Mouse (Mus musculus) cerebellum, adult (tissue): ENCODE results near the gene Sergef.

ENCODE experiments used
- ATAC-seq: cut with Nextera tagmentation; 2 replicates; pipeline ENCODE4 v1.9.2; 2017; ENCODE audit warnings: mild to moderate bottlenecking, moderate library complexity, mixed read lengths; ENCODE audit not compliant: insufficient number of reproducible peaks, low FRiP score, low TSS enrichment

Gene Sergef

DNA sequence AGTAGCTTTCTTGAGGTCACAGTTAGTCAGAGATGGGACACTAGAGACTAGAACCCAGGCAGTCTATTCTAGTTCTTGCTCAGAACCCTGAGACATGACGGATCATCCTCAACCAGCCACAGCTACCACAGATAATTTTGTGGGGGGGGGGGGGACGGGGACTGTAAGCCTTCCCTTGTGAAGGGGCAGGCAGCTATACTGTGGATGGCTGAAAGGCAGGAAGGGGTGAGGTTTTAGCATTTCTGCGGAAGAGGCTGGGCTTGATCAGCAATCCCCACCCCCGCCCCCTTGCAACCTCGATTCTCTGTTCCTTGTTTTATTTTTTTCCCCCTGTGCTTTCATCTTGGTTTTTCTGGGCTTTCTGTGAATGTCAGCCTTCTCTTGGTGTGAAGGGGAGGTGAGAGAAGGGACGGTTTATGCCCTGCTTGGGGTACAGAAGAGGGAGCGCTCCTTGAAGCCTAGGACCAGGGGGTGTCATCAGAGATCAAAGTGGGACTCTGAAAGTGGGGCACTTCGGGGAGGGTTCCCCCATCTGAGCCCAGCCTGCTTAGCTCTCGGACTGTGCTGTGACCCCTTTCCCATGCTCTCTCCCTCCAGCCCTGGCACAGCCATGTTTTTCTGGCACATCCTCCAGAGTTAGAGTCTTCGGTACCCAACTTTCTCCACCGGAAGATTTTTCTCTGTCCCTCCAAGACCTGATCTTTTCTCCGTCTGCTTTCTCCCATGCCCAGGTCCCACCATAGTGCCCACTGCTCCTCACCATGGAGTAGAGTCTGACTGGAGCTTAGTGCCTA is 245.7 kb downstream of the Sergef start:
- no peak for ATAC-seq
